Mouse (Mus musculus) bone marrow macrophage, adult 2 months (primary cell): Measurements from ENCODE around the gene Clec11a.

Experiments used
- CTCF ChIP-seq: IDR thresholded peaks from 2 replicates; pipeline ENCODE4 v1.5.1; 2012; ENCODE audit warnings: low read depth, mild to moderate bottlenecking, low read length, moderate library complexity
- POLR2A ChIP-seq: IDR thresholded peaks from 2 replicates; pipeline ENCODE4 v1.6.1; 2012; ENCODE audit warnings: mild to moderate bottlenecking, low read depth, low read length, borderline replicate concordance

DNA sequence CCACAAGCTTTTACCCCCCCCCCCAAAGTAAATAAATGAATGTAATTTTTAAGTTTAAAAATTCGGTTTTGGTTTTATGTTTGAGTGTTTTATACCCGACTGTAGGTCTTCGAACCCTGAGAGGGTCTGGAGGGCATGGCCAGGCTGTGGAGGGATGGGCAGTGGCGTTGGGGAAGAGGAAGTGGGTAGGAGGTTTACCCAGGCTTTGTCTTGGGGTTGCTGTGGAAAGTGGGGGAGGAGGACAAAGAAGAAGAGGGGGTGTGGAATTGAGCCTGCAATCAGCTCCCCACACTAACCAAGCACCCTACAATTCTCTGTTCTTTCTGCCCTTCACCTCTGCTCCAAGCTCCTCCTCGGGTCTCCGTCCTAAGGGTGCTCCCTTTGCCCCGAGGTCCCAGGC lies 34.2 kb downstream of the Clec11a start:
- no peak for TF ChIP-seq CTCF
- TF ChIP-seq POLR2A, result no peak
